Mouse (Mus musculus) erythroblast, embryonic 14.5 days (primary cell): ENCODE measurements at regions not wholly inside any gene's neighbourhood (a gene's known extent, or its start where the extent isn't known, plus 50 kb on each side); places are given as distances from the start of the nearest gene placed in this dataset.

Experiments
- H3K27me3 ChIP-seq: 2 replicates; pipeline ENCODE4 v1.6.1; 2012; ENCODE audit warnings: inconsistent platforms; ENCODE audit not compliant: control insufficient read depth
- H3K36me3 ChIP-seq: 2 replicates; pipeline ENCODE4 v1.6.1; 2012; ENCODE audit warnings: mild to moderate bottlenecking, inconsistent platforms; ENCODE audit not compliant: control insufficient read depth
- H3K4me1 ChIP-seq: 2 replicates; pipeline ENCODE4 v1.6.1; 2012; ENCODE audit warnings: inconsistent platforms; ENCODE audit not compliant: control insufficient read depth
- H3K4me3 ChIP-seq: replicated peaks from 2 replicates; pipeline ENCODE3; 2012; ENCODE audit warnings: moderate library complexity, mild to moderate bottlenecking, inconsistent platforms
- H3K9me3 ChIP-seq: 2 replicates; pipeline ENCODE4 v1.6.1; 2012; ENCODE audit warnings: low read length, inconsistent platforms, mixed read lengths; ENCODE audit not compliant: control insufficient read depth
- GATA1 ChIP-seq: IDR thresholded peaks from 2 replicates; pipeline ENCODE4 v1.6.1; 2012; ENCODE audit warnings: low read length, inconsistent platforms, mixed read lengths
- TAL1 ChIP-seq: IDR thresholded peaks from 3 replicates; pipeline ENCODE4 v1.6.1; 2012; ENCODE audit warnings: low read length, inconsistent platforms, mixed read lengths

- Histone ChIP-seq H3K4me1 (no peaks in the 10 kb centered on the region), H3K36me3 (no peaks in the 10 kb centered on the region), H3K27me3 (no peaks in the 10 kb centered on the region), H3K9me3 (no peaks in the 10 kb centered on the region), H3K4me3 (no peak overlapping the region)
- no peak for TF ChIP-seq GATA1
Measured at GRCm38 (mm10) chr10:10270297-10270696, 201.8 kb downstream of the Adgb start.

GRCm38 (mm10) chr10:10252540-10253318 is 219.4 kb downstream of the Adgb start:
- Histone ChIP-seq H3K9me3 (no peaks in the 10 kb centered on the region), H3K36me3 (no peaks in the 10 kb centered on the region), H3K4me1 (no peaks in the 10 kb centered on the region), H3K27me3 (no peaks in the 10 kb centered on the region), H3K4me3 (no peak overlapping the region)
- no peak for TF ChIP-seq GATA1
- TF ChIP-seq TAL1, result no peak

GRCm38 (mm10) chr10:10252136-10252535 is 220.0 kb downstream of the Adgb start:
- TF ChIP-seq TAL1, result no peak
- TF ChIP-seq GATA1, result no peak
- Histone ChIP-seq H3K9me3 (no peaks in the 10 kb centered on the region), H3K4me1 (no peaks in the 10 kb centered on the region), H3K36me3 (no peaks in the 10 kb centered on the region), H3K4me3 (no peak overlapping the region), H3K27me3 (no peaks in the 10 kb centered on the region)

GRCm38 (mm10) chr10:10234894-10235523 is 237.1 kb downstream of the Adgb start:
- Histone ChIP-seq H3K4me1 (no peaks in the 10 kb centered on the region), H3K9me3 (no peaks in the 10 kb centered on the region), H3K4me3 (no peak overlapping the region), H3K27me3 (no peaks in the 10 kb centered on the region), H3K36me3 (no peaks in the 10 kb centered on the region)
- TF ChIP-seq GATA1 (no peak), TAL1 (no peak)

GRCm38 (mm10) chr10:10224582-10225144 is 247.5 kb downstream of the Adgb start:
- H3K4me1 ChIP-seq, result no peaks in the 10 kb centered on the region
- no peak overlapping the region for H3K4me3 ChIP-seq
- H3K9me3 ChIP-seq, result no peaks in the 10 kb centered on the region
- H3K27me3 ChIP-seq, result no peaks in the 10 kb centered on the region
- H3K36me3 ChIP-seq, result no peaks in the 10 kb centered on the region
- TF ChIP-seq GATA1 (no peak), TAL1 (no peak)

- H3K4me3 ChIP-seq, result no peak overlapping the region
- H3K27me3 ChIP-seq, result no peaks in the 10 kb centered on the region
- no peaks in the 10 kb centered on the region for H3K4me1 ChIP-seq
- no peaks in the 10 kb centered on the region for H3K9me3 ChIP-seq
- H3K36me3 ChIP-seq, result no peaks in the 10 kb centered on the region
- TF ChIP-seq GATA1 (no peak), TAL1 (no peak)
Measured at GRCm38 (mm10) chr10:10219726-10220125, 252.4 kb downstream of the Adgb start.

- no peaks in the 10 kb centered on the region for H3K36me3 ChIP-seq
- TF ChIP-seq GATA1 (no peak), TAL1 (no peak)
Measured at GRCm38 (mm10) chr10:10216892-10217291, 255.2 kb downstream of the Adgb start.

GRCm38 (mm10) chr10:10215376-10215775 is 256.8 kb downstream of the Adgb start:
- TF ChIP-seq GATA1 (no peak), TAL1 (no peak)
- no peaks in the 10 kb centered on the region for H3K4me1 ChIP-seq

More at GRCm38 (mm10) chr10:10216892-10217291, 255.2 kb downstream of the Adgb start:
- Histone ChIP-seq H3K9me3 (no peaks in the 10 kb centered on the region), H3K27me3 (no peaks in the 10 kb centered on the region), H3K4me3 (no peak overlapping the region), H3K4me1 (no peaks in the 10 kb centered on the region)

GRCm38 (mm10) chr10:10208354-10208753 is 263.8 kb downstream of the Adgb start:
- no peaks in the 10 kb centered on the region for H3K27me3 ChIP-seq
- no peaks in the 10 kb centered on the region for H3K9me3 ChIP-seq
- H3K4me1 ChIP-seq, result no peaks in the 10 kb centered on the region
- TF ChIP-seq TAL1 (no peak), GATA1 (no peak)
- no peak overlapping the region for H3K4me3 ChIP-seq
- no peaks in the 10 kb centered on the region for H3K36me3 ChIP-seq

More at GRCm38 (mm10) chr10:10215376-10215775, 256.8 kb downstream of the Adgb start:
- Histone ChIP-seq H3K27me3 (no peaks in the 10 kb centered on the region), H3K36me3 (no peaks in the 10 kb centered on the region), H3K9me3 (no peaks in the 10 kb centered on the region), H3K4me3 (no peak overlapping the region)
